Mouse (Mus musculus) mouse embryonic stem cell (cell line): ENCODE data around the gene Bri3.

ENCODE experiments used
- in situ Hi-C, 2 experiments: fragments of 300-500 bp; cut with MboI; formaldehyde crosslinking; loops; 1 replicate in 1 of 2; 3 replicates in 1 of 2; pipeline ENCODE4 v1.14.3; 2019 to 2020; ENCODE audit warnings: low sequenced_read_pairs in 2 of 2, low pct_unique_long_range_greater_than_20kb in 1 of 2, mixed read lengths in 1 of 2; ENCODE audit not compliant: unreplicated experiment in 1 of 2

Bri3 gene

GRCm38 (mm10) chr5:144441831-144442271 is 197.6 kb downstream of the Bri3 start:
- in situ Hi-C loops = no loop called here

DNA sequence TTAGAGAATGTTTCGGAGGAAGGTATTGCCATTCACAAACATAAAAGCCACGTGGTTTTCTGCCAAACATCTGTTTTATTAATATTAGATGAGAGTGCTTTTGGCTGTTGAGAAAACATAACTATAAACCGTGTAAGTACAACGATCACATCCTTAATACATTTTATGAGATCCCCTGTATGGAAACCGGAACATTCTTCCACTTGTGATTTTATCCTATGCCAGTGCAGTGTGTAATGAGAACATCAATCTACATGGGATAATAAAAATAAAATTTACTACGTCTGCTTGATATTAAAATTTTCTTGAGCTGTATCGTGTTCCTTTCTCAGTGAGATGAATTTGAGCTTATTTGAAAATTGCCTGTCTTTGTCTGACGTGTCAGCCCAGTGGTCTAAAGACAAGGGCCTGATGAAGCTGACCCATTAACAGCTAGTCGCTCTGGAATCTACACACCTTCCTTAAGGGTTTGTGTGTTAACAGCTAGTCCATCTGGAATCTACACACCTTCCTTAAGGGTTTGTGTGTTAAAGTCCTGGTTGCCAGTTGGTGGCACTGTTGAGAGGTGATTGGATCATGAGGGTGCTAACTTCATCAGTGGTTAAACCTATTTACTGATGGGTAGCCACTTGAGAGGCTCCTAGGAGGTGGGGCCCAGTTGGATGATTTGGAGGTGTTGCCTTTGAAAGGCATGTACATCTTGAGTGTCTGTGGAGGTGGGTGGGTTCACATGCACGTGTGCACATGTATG is 202.4 kb downstream of the Bri3 start:
- in situ Hi-C loops = no loop called here

- in situ Hi-C loops = no loop called here
These were observed 203.0 kb downstream of the Bri3 start for GRCm38 (mm10) chr5:144447226-144447616.

GRCm38 (mm10) chr5:144447975-144448374 is 203.7 kb downstream of the Bri3 start:
- in situ Hi-C loops = no loop called here

- in situ Hi-C loops = no loop called here
These were observed 208.7 kb downstream of the Bri3 start for GRCm38 (mm10) chr5:144452776-144453455.

DNA sequence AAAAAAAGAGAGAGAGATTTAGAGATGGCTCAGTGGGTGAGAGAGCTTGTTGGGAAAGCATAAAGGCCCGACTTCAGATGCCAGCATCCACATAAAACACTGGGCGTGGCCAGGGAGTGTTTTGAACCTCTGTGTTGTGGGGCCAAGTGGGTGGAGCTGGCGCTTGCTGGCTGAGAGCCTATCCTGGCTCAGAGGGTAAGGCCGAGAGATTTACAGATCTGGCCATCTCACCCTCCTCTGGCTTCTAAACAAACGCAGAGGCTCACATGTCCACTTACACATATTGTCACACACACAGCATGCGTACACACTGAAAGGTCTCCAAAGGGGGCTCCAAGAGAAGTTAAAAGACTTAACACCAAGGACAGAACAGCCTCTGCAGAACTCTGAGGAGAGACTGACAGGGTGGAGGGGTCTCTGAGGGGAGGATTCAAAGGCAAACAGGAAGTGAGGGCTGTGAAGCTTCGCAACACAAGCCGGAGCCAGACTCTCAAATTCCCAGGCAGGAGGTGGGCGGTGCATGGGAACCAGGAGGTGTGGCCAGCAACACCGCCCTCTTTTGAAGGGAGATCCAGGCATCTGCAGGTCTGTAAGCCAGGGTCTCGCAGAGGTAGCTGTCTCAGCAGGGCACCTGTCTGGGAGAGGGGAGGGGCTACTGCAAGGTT is 213.5 kb downstream of the Bri3 start:
- in situ Hi-C loops = no loop called here

DNA sequence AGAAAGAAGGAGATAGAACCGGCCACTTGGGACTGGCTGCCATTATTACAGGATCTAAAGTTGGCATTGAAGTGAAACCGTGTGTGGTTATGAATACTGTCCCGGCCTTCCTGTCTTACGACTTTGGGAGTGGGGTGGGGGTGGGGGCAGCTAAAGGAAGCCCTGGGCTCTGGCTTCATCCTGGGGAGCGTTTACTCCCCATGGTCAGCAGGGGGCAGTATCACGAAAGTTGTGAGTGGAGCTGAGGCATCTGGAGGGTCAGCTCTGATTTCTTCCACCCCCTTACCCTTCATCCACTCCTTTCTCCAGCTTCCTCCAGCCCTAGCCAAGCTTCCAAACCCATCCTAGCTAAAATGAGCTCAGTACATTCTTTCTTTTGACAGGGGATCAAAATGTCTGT is 222.8 kb downstream of the Bri3 start:
- in situ Hi-C loops = no loop called here

DNA sequence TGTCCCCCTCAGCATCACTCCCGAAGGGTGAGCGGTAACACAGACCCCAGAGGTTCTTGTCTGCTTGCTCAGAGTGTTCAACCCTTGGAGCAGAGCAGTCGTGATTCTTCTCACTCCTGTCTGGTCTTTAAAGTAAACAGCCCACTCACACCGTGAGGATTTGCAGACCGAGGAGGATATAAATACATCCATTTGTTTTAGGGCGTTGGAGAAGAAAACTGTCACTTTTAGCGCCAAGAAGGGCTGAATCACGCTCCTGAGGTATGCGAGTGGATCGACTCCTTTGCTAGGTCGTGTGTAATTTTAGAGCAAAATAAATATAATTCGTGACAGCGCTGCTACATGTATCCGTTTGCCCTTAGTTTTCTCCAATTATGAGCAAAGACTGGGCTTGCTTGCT is 228.8 kb downstream of the Bri3 start:
- in situ Hi-C loops = no loop called here

GRCm38 (mm10) chr5:144479677-144480171 is 235.5 kb downstream of the Bri3 start:
- in situ Hi-C loops = no loop called here

DNA sequence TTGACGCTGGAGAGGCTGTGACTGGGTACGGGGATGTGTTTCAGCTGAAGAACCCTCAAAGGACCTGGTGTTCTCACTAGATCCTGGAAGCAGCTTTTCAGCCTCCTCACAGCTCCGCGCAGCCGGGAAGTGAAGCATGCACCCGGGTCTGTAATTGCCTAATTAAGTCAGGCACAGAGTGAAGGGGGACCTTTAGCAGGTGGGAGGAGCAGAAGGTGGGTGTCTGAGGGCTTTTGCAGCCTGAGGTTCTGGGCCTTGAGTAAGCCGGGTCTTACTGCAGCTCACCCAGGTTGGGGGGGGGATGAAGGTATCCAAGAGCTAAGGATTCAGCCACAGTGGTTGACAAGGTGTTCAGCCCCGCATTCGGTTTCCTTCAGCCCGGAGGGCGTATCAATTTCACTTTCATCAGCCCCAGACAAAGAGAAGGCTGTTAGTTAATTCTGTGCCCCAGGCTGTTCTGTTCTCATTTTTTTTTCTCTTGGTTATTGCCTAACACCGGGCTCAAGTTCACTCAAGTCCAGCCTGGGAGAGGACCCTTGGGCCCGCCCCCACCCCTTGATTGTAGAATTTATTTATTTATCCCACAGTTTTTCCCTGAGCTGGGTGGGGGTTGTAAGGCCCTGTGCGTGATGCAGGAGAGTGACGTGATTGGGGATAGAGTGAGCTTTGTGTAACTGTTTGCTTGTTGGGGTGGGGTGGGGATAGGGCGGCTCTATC is 239.6 kb downstream of the Bri3 start:
- in situ Hi-C loops = no loop called here

- in situ Hi-C loops = no loop called here
These were observed 247.1 kb downstream of the Bri3 start for GRCm38 (mm10) chr5:144491308-144491707.
